Mouse (Mus musculus) myocyte (in vitro differentiated cells): ENCODE results near the gene Dtx1.

ENCODE experiments used
- CEBPB ChIP-seq: IDR thresholded peaks from 2 replicates; pipeline ENCODE4 v1.6.1; 2011; ENCODE audit warnings: mild to moderate bottlenecking, moderate library complexity; ENCODE audit not compliant: poor library complexity, insufficient read depth, severe bottlenecking
- E2F4 ChIP-seq: IDR thresholded peaks from one replicate; pipeline ENCODE4 v1.6.1; 2011; ENCODE audit warnings: mild to moderate bottlenecking, control low read depth, moderate library complexity; ENCODE audit not compliant: insufficient read depth
- MAX ChIP-seq: IDR thresholded peaks from one replicate; pipeline ENCODE4 v1.6.1; 2011; ENCODE audit warnings: low read depth, mild to moderate bottlenecking, control low read depth
- MYOG ChIP-seq, 3 experiments: IDR thresholded peaks; one replicate each; pipeline ENCODE4 v1.6.1; 2011; ENCODE audit warnings: control low read depth in 2 of 3, low read depth in 2 of 3, mild to moderate bottlenecking in 2 of 3; ENCODE audit not compliant: insufficient read length in 2 of 3, control insufficient read depth in 1 of 3, insufficient read depth in 1 of 3
- POLR2A ChIP-seq: IDR thresholded peaks from one replicate; pipeline ENCODE4 v1.6.1; 2011; ENCODE audit warnings: low read depth, mild to moderate bottlenecking, control low read depth, moderate library complexity; ENCODE audit not compliant: insufficient read length
- POLR2AphosphoS2 ChIP-seq: IDR thresholded peaks from one replicate; pipeline ENCODE4 v1.6.1; 2011; ENCODE audit warnings: low read depth, control low read depth; ENCODE audit not compliant: insufficient read length
- TCF12 ChIP-seq: IDR thresholded peaks from one replicate; pipeline ENCODE4 v1.6.1; 2011; ENCODE audit warnings: mild to moderate bottlenecking, control low read depth; ENCODE audit not compliant: poor library complexity, insufficient read depth, severe bottlenecking
- TCF3 ChIP-seq: IDR thresholded peaks from one replicate; pipeline ENCODE4 v1.6.1; 2011; ENCODE audit warnings: low read depth, control low read depth; ENCODE audit not compliant: insufficient read length
- USF1 ChIP-seq: IDR thresholded peaks from one replicate; pipeline ENCODE4 v1.6.1; 2011; ENCODE audit warnings: low read depth, mild to moderate bottlenecking, control low read depth, moderate library complexity

DNA sequence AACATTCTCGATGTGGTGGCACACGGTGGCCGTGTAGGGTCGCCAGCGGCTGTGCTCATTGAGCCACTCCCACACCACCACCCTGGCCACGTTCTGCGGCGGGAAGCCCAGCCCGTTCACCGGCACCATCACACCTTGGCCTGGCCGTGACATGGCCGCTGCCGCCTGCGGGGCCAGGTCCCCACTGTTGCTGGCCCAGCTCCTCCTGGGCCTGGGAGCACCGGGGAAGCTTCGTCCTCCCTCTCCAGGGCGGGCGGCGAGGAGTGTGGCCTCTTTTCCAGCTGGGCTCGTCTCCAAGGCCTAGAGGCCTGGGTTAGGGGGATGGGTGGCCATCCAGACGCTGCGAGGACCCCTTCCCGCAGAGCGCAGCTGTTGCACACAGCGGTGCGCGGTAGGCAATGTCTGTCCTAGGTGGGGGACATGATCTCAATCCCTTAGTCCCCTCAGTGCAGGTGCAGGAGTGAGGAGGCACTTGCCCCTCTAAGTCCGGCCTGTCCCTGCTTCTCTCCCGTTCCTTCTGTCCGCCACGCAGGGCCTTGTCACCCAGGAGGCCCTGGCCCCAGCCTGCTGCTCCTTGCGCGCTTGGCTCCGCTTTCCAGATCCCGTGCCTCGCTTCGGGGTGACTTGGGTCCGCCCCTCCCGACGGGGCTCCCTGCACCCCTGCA, 1.4 kb downstream of the Dtx1 start:
- TF ChIP-seq POLR2AphosphoS2 (no peak), POLR2A (no peak), TCF3 (no peak), E2F4 (no peak), MAX (no peak), CEBPB (no peak), TCF12 (no peak), MYOG (IDR thresholded peaks at IDR 0.05; ENCODE audit: control insufficient read depth in 1 of 3, insufficient read depth in 1 of 3, insufficient read length in 2 of 3, low read depth in 2 of 3) (no peak), USF1 (no peak)
